Mouse (Mus musculus): ENCODE results near the gene Atp5b. TPM values are rescaled to one million over a fixed set of nuclear protein-coding genes. Genes with fewer than 3 reads are reported as not detected.

Atp5b gene
- polyA plus RNA-seq, 1 experiment from 2014 or later: 2,764 TPM

GRCm38 (mm10) chr10:128131297-128131696 is 48.2 kb downstream of the Atp5b start:
- H3K27ac ChIP-seq (ENCODE audit: low read depth, low read length): no peak overlapping the region
- H3K9ac ChIP-seq (ENCODE audit: low read depth, low read length): no peak overlapping the region
- H3K4me1 ChIP-seq (ENCODE audit: control insufficient read depth, insufficient read depth, low read length): no peaks in the 10 kb centered on the region
- no peak overlapping the region for H3K4me3 ChIP-seq (ENCODE audit: low read length)
- no peak for ATAC-seq (ENCODE audit: low FRiP score, low TSS enrichment)
- no peaks in the 10 kb centered on the region for H3K27me3 ChIP-seq (ENCODE audit: control insufficient read depth, insufficient read depth, low read length)
- no peaks in the 10 kb centered on the region for H3K9me3 ChIP-seq (ENCODE audit: control insufficient read depth, low read length)
- H3K4me2 ChIP-seq (replicated peaks; ENCODE audit: low read depth, low read length): no peak overlapping the region
- peaks cover 81% of the 10 kb centered on the region for H3K36me3 ChIP-seq (ENCODE audit: control insufficient read depth, insufficient read depth, low read length)
- 84% methylated on average over 3 of the region's 3 CpGs for WGBS

- Histone ChIP-seq H3K27me3 (ENCODE audit: control insufficient read depth, insufficient read depth, low read length) (no peaks in the 10 kb centered on the region), H3K4me1 (ENCODE audit: control insufficient read depth, insufficient read depth, low read length) (no peaks in the 10 kb centered on the region), H3K4me2 (replicated peaks; ENCODE audit: low read depth, low read length) (no peak overlapping the region), H3K36me3 (ENCODE audit: control insufficient read depth, insufficient read depth, low read length) (peaks cover 77% of the 10 kb centered on the region), H3K27ac (ENCODE audit: low read depth, low read length) (no peak overlapping the region), H3K9me3 (ENCODE audit: control insufficient read depth, low read length) (no peaks in the 10 kb centered on the region), H3K9ac (ENCODE audit: low read depth, low read length) (no peak overlapping the region), H3K4me3 (ENCODE audit: low read length) (no peak overlapping the region)
- no peak for ATAC-seq (ENCODE audit: low FRiP score, low TSS enrichment)
These were observed 48.7 kb downstream of the Atp5b start for GRCm38 (mm10) chr10:128131812-128132211.

- no peak overlapping the region for H3K4me2 ChIP-seq (replicated peaks; ENCODE audit: low read depth, low read length)
- ATAC-seq (ENCODE audit: low FRiP score, low TSS enrichment): 0 out of 2 replicates have a peak, but pooled peaks have one; percentile 13
- no peaks in the 10 kb centered on the region for H3K27me3 ChIP-seq (ENCODE audit: control insufficient read depth, insufficient read depth, low read length)
- H3K36me3 ChIP-seq (ENCODE audit: control insufficient read depth, insufficient read depth, low read length): peaks cover 75% of the 10 kb centered on the region
- H3K4me3 ChIP-seq (ENCODE audit: low read length): no peak overlapping the region
- no peak overlapping the region for H3K9ac ChIP-seq (ENCODE audit: low read depth, low read length)
- H3K27ac ChIP-seq (ENCODE audit: low read depth, low read length): no peak overlapping the region
- WGBS: 42% methylated on average over 13 of the region's 13 CpGs
- H3K4me1 ChIP-seq (ENCODE audit: control insufficient read depth, insufficient read depth, low read length): no peaks in the 10 kb centered on the region
- no peaks in the 10 kb centered on the region for H3K9me3 ChIP-seq (ENCODE audit: control insufficient read depth, low read length)
These were observed 50.7 kb downstream of the Atp5b start for GRCm38 (mm10) chr10:128133650-128134332.

- H3K9me3 ChIP-seq (ENCODE audit: control insufficient read depth, low read length): no peaks in the 10 kb centered on the region
- ATAC-seq (ENCODE audit: low FRiP score, low TSS enrichment): no peak
- H3K36me3 ChIP-seq (ENCODE audit: control insufficient read depth, insufficient read depth, low read length): peaks cover 67% of the 10 kb centered on the region
- 85% methylated on average over 6 of the region's 6 CpGs for WGBS
- no peak overlapping the region for H3K4me3 ChIP-seq (ENCODE audit: low read length)
- no peak overlapping the region for H3K9ac ChIP-seq (ENCODE audit: low read depth, low read length)
- no peak overlapping the region for H3K27ac ChIP-seq (ENCODE audit: low read depth, low read length)
- no peaks in the 10 kb centered on the region for H3K27me3 ChIP-seq (ENCODE audit: control insufficient read depth, insufficient read depth, low read length)
- no peak overlapping the region for H3K4me2 ChIP-seq (replicated peaks; ENCODE audit: low read depth, low read length)
- H3K4me1 ChIP-seq (ENCODE audit: control insufficient read depth, insufficient read depth, low read length): no peaks in the 10 kb centered on the region
These were observed 52.3 kb downstream of the Atp5b start for GRCm38 (mm10) chr10:128135374-128135773.

MicroRNAs within 50 kb of the gene (microRNA counts, 519-probe panel; counts per million panel counts)
- microRNA mmu-miR-677: not detected

Small RNAs within 50 kb of the gene (microRNA-seq; reads per million reads assigned to microRNA genes)
- 28.6 reads per million, percentile 39 among the genes with 10 or more reads in this experiment for gene Mir677

Other genes starting within 250 kb of the Atp5b start
- not detected in 2 replicates for gene Rdh19, start 233.3 kb upstream of the Atp5b start, polyA plus RNA-seq (2014; fragmentation: Nextera tagmentation; extraction: Ambion mirVana)
- not detected in 2 replicates for gene Rdh16f2, start 216.8 kb upstream of the Atp5b start, polyA plus RNA-seq (2014; fragmentation: Nextera tagmentation; extraction: Ambion mirVana)
- not detected in 2 replicates for gene Rdh7, start 194.5 kb upstream of the Atp5b start, polyA plus RNA-seq (2014; fragmentation: Nextera tagmentation; extraction: Ambion mirVana)
- gene Sdr9c7, start 184.8 kb upstream of the Atp5b start, polyA plus RNA-seq (2014; fragmentation: Nextera tagmentation; extraction: Ambion mirVana): not detected in 2 replicates
- not detected in 2 replicates for gene Hsd17b6, start 75.7 kb upstream of the Atp5b start, polyA plus RNA-seq (2014; fragmentation: Nextera tagmentation; extraction: Ambion mirVana)
- gene Prim1, start 68.1 kb upstream of the Atp5b start, polyA plus RNA-seq (2014; fragmentation: Nextera tagmentation; extraction: Ambion mirVana): 98.1 and 100.0 TPM in 2 replicates
- 967 and 1,287 TPM in 2 replicates for gene Naca, start 47.7 kb upstream of the Atp5b start, polyA plus RNA-seq (2014; fragmentation: Nextera tagmentation; extraction: Ambion mirVana)
- 566 and 622 TPM in 2 replicates for gene Ptges3, start 24.3 kb upstream of the Atp5b start, polyA plus RNA-seq (2014; fragmentation: Nextera tagmentation; extraction: Ambion mirVana)
- 17.6 and 33.7 TPM in 2 replicates for gene Baz2a, start 8.3 kb downstream of the Atp5b start, polyA plus RNA-seq (2014; fragmentation: Nextera tagmentation; extraction: Ambion mirVana)
- gene Rbms2, start 97.0 kb downstream of the Atp5b start, polyA plus RNA-seq (2014; fragmentation: Nextera tagmentation; extraction: Ambion mirVana): 35.6 and 36.0 TPM in 2 replicates
- gene Gls2, start 111.2 kb downstream of the Atp5b start, polyA plus RNA-seq (2014; fragmentation: Nextera tagmentation; extraction: Ambion mirVana): 0.89 and 1.1 TPM in 2 replicates
- 31.1 and 34.8 TPM in 2 replicates for gene Spryd4, start 128.5 kb downstream of the Atp5b start, polyA plus RNA-seq (2014; fragmentation: Nextera tagmentation; extraction: Ambion mirVana)
- not detected in 2 replicates for gene Mip, start 142.6 kb downstream of the Atp5b start, polyA plus RNA-seq (2014; fragmentation: Nextera tagmentation; extraction: Ambion mirVana)
- gene Timeless, start 148.8 kb downstream of the Atp5b start, polyA plus RNA-seq (2014; fragmentation: Nextera tagmentation; extraction: Ambion mirVana): 47.8 and 68.2 TPM in 2 replicates
- 0.29 and 0.70 TPM in 2 replicates for gene Apon, start 170.8 kb downstream of the Atp5b start, polyA plus RNA-seq (2014; fragmentation: Nextera tagmentation; extraction: Ambion mirVana)
- not detected in 2 replicates for gene Apof, start 185.4 kb downstream of the Atp5b start, polyA plus RNA-seq (2014; fragmentation: Nextera tagmentation; extraction: Ambion mirVana)
- gene Stat2, start 187.3 kb downstream of the Atp5b start, polyA plus RNA-seq (2014; fragmentation: Nextera tagmentation; extraction: Ambion mirVana): 8.4 and 11.8 TPM in 2 replicates
- 0.24 and 0.29 TPM in 2 replicates for gene Il23a, start 215.5 kb downstream of the Atp5b start, polyA plus RNA-seq (2014; fragmentation: Nextera tagmentation; extraction: Ambion mirVana)
- 32.6 and 44.0 TPM in 2 replicates for gene Pan2, start 220.1 kb downstream of the Atp5b start, polyA plus RNA-seq (2014; fragmentation: Nextera tagmentation; extraction: Ambion mirVana)
- gene Cnpy2, start 239.2 kb downstream of the Atp5b start, polyA plus RNA-seq (2014; fragmentation: Nextera tagmentation; extraction: Ambion mirVana): 347 and 389 TPM in 2 replicates

Data from kidney, embryonic 14.5 days (tissue).